Mouse (Mus musculus) inflammation-experienced regulatory T-cells, adult 6 months (primary cell): ENCODE data around the gene Hspa1b. TPM values are rescaled to one million over a fixed set of nuclear protein-coding genes. Genes with fewer than 3 reads are reported as not detected.
"Not testable (repeated sequence)": the region's sequence is repeated elsewhere in the genome, so short reads cannot be mapped to it uniquely, and the experiment has no call there.

Experiments used
- ATAC-seq: one replicate; pipeline ENCODE4 v1.8.0; 2017
- polyA plus RNA-seq, 3 experiments: library from polyadenylated mRNA; unstranded; fragments of 100-300 nt; shearing (Covaris generic); gene quantifications; one replicate each; pipeline ENCODE4 v1.2.1; 2017

The Hspa1b gene
- polyA plus RNA-seq, 3 experiments from 2014 or later: 0.53 to 0.85 (median 0.80) TPM

GRCm38 (mm10) chr17:34981690-34982180, 22.7 kb upstream of the Hspa1b start, which contains the start of gene Lsm2:
Gene Lsm2, plus strand, starts transcription at chr17:34981862.
- peak; percentile 89 for ATAC-seq

- peak; percentile 52 for ATAC-seq
Observed at GRCm38 (mm10) chr17:34980655-34981054, 21.6 kb upstream of the Hspa1b start.

GRCm38 (mm10) chr17:34979631-34980030, 20.6 kb upstream of the Hspa1b start:
- no peak for ATAC-seq

GRCm38 (mm10) chr17:34978239-34978638, 19.2 kb upstream of the Hspa1b start:
- no peak for ATAC-seq

- no peak for ATAC-seq
Observed at GRCm38 (mm10) chr17:34977000-34977399, 18.0 kb upstream of the Hspa1b start.

GRCm38 (mm10) chr17:34975581-34976492, 16.8 kb upstream of the Hspa1b start:
- no peak for ATAC-seq

GRCm38 (mm10) chr17:34972069-34972749, 13.2 kb upstream of the Hspa1b start, which contains the start of the genes Hspa1a and Hspa1l:
Gene Hspa1a, minus strand, starts transcription at chr17:34972156.
Gene Hspa1l, plus strand, starts transcription at chr17:34972703.
- ATAC-seq: peak; percentile 96

GRCm38 (mm10) chr17:34971694-34972068, 12.6 kb upstream of the Hspa1b start:
- ATAC-seq: peak; percentile 22

- not testable (repeated sequence) for ATAC-seq
Observed at GRCm38 (mm10) chr17:34970850-34971249, 11.8 kb upstream of the Hspa1b start.

GRCm38 (mm10) chr17:34969822-34970221, 10.8 kb upstream of the Hspa1b start, which contains the start of gene Gm20481:
Gene Gm20481, plus strand, starts transcription at chr17:34969912.
- ATAC-seq: not testable (repeated sequence)

- ATAC-seq: no peak
Observed at GRCm38 (mm10) chr17:34965627-34966026, 6.6 kb upstream of the Hspa1b start.

GRCm38 (mm10) chr17:34964640-34965049, 5.6 kb upstream of the Hspa1b start:
- ATAC-seq: no peak

GRCm38 (mm10) chr17:34962841-34963240, 3.8 kb upstream of the Hspa1b start:
- no peak for ATAC-seq

- no peak for ATAC-seq
Observed at GRCm38 (mm10) chr17:34962125-34962524, 3.1 kb upstream of the Hspa1b start.

GRCm38 (mm10) chr17:34960702-34961493, 1.9 kb upstream of the Hspa1b start:
- no peak for ATAC-seq

GRCm38 (mm10) chr17:34959881-34960515, 960 bp upstream of the Hspa1b start:
- ATAC-seq: no peak

- peak; percentile 19 for ATAC-seq
Observed at GRCm38 (mm10) chr17:34958734-34959129, 306 bp downstream of the Hspa1b start.

- not testable (repeated sequence) for ATAC-seq
Observed at GRCm38 (mm10) chr17:34957966-34958365, 1.1 kb downstream of the Hspa1b start.

- not testable (repeated sequence) for ATAC-seq
Observed at GRCm38 (mm10) chr17:34957291-34957690, 1.7 kb downstream of the Hspa1b start.

- ATAC-seq: no peak
Observed at GRCm38 (mm10) chr17:34956340-34956739, 2.7 kb downstream of the Hspa1b start.

GRCm38 (mm10) chr17:34955884-34956283, 3.2 kb downstream of the Hspa1b start:
- no peak for ATAC-seq

- ATAC-seq: no peak
Observed at GRCm38 (mm10) chr17:34954831-34955230, 4.2 kb downstream of the Hspa1b start.
